Mouse (Mus musculus) neural tube, embryonic 11.5 days (tissue): ENCODE measurements around the gene Gstp2. TPM values are rescaled to one million over a fixed set of nuclear protein-coding genes. Genes with fewer than 3 reads are reported as not detected.

ENCODE experiments used
- ATAC-seq: fragments of 200-750 bp; cut with Nextera tagmentation; 2 replicates; pipeline ENCODE4 v1.8.0; 2017; ENCODE audit warnings: moderate number of reproducible peaks, mild to moderate bottlenecking, moderate TSS enrichment, moderate library complexity; ENCODE audit not compliant: insufficient read depth, low FRiP score, low TSS enrichment
- DNase-seq: peaks from one replicate; pipeline ENCODE4 v3.0.0-alpha.2; 2015; ENCODE audit warnings: low spot score
- H3K27ac ChIP-seq: fragments of 300-500 bp; sonication (generic); 2 replicates; pipeline ENCODE4 v1.5.1; 2014; ENCODE audit warnings: low read depth, mild to moderate bottlenecking, low read length
- H3K27me3 ChIP-seq: fragments of 300-500 bp; sonication (generic); 2 replicates; pipeline ENCODE4 v1.6.1; 2014; ENCODE audit warnings: mild to moderate bottlenecking, low read length, mixed read lengths; ENCODE audit not compliant: control insufficient read depth, insufficient read depth
- H3K36me3 ChIP-seq: fragments of 300-500 bp; sonication (generic); 2 replicates; pipeline ENCODE4 v1.6.1; 2014; ENCODE audit warnings: mild to moderate bottlenecking, low read length, moderate library complexity, mixed read lengths; ENCODE audit not compliant: control insufficient read depth, insufficient read depth
- H3K4me1 ChIP-seq: fragments of 300-500 bp; sonication (generic); 2 replicates; pipeline ENCODE4 v1.6.1; 2014; ENCODE audit warnings: low read length, mixed read lengths; ENCODE audit not compliant: control insufficient read depth, insufficient read depth
- H3K4me2 ChIP-seq: fragments of 300-500 bp; sonication (generic); 2 replicates; pipeline ENCODE4 v1.6.1; 2014; ENCODE audit warnings: low read depth, mild to moderate bottlenecking, moderate library complexity
- H3K4me3 ChIP-seq: fragments of 300-500 bp; sonication (generic); 2 replicates; pipeline ENCODE4 v1.5.1; 2014; ENCODE audit warnings: low read depth, low read length
- H3K9ac ChIP-seq: fragments of 300-500 bp; sonication (generic); 2 replicates; pipeline ENCODE4 v1.6.1; 2014; ENCODE audit warnings: mild to moderate bottlenecking, low read length
- H3K9me3 ChIP-seq: fragments of 300-500 bp; sonication (generic); 2 replicates; pipeline ENCODE4 v1.6.1; 2016; ENCODE audit warnings: low read length; ENCODE audit not compliant: control insufficient read depth
- WGBS: fragments of 180-500 bp; shearing (Covaris S2); extraction: QIAGEN DNeasy Blood & Tissue Kit; methylation state at CpG from one replicate; pipeline ENCODE4 v1.1.7; 2014; 5-methylcytosine and 5-hydroxymethylcytosine counted together
- polyA plus RNA-seq: library from polyadenylated mRNA; unstranded; fragments of >200 nt; fragmentation: Nextera tagmentation; extraction: Ambion mirVana; gene quantifications from 2 replicates; pipeline ENCODE4 v1.2.1, GENCODE M21; 2014

The Gstp2 gene
- polyA plus RNA-seq, 1 experiment from 2014 or later: 0.68 TPM

GRCm38 (mm10) chr19:3994932-3995331, 50.9 kb downstream of the Gstp2 start:
- H3K9me3 ChIP-seq: no peaks in the 10 kb centered on the region
- no peaks in the 10 kb centered on the region for H3K4me1 ChIP-seq
- H3K9ac ChIP-seq: no peak overlapping the region
- ATAC-seq (no peak), DNase-seq (no peak)
- H3K36me3 ChIP-seq: no peaks in the 10 kb centered on the region
- no peaks in the 10 kb centered on the region for H3K27me3 ChIP-seq
- H3K4me3 ChIP-seq: no peak overlapping the region
- H3K27ac ChIP-seq: no peak overlapping the region
- WGBS: 64% methylated on average over 6 of the region's 6 CpGs
- H3K4me2 ChIP-seq: no peak overlapping the region

DNA sequence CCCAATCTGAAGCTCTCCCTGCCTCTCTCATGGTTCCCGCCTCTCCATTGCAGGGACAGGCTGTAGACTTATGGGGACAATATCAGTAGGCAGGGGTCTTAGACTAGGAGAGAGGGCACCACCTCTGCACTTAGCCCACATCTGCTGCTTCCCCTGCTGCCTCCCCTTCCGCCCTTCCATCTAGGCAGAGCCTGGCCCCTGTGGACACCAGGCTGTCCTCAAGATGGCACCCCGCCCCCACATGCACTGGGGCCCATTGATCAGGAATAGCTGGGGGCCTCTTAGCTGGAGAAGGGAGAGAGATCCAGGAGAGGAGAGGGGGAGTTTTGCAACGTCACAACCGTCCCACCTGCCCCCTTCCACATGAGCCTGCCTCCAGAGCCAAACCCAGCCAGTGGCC, 53.4 kb downstream of the Gstp2 start, which contains the start of gene Tbx10:
Tbx10 (plus strand) TSS at position 337 of the 400 bp plus-strand sequence.
- Histone ChIP-seq H3K36me3 (no peaks in the 10 kb centered on the region), H3K27me3 (no peaks in the 10 kb centered on the region), H3K27ac (no peak within 1 kb of the TSS), H3K4me1 (no peaks in the 10 kb centered on the region), H3K9me3 (no peaks in the 10 kb centered on the region), H3K4me3 (no peak within 1 kb of the TSS), H3K4me2 (no peak within 1 kb of the TSS), H3K9ac (no peak within 1 kb of the TSS)
- no peak for ATAC-seq
- WGBS: 63% methylated on average over 5 of the region's 5 CpGs
- DNase-seq: no peak

- H3K9me3 ChIP-seq: no peaks in the 10 kb centered on the region
- no peak for DNase-seq
- H3K4me2 ChIP-seq: no peak overlapping the region
- H3K27me3 ChIP-seq: no peaks in the 10 kb centered on the region
- H3K4me1 ChIP-seq: no peaks in the 10 kb centered on the region
- no peak overlapping the region for H3K27ac ChIP-seq
- H3K4me3 ChIP-seq: no peak overlapping the region
- WGBS: 93% methylated on average over 3 of the region's 3 CpGs
- no peaks in the 10 kb centered on the region for H3K36me3 ChIP-seq
- ATAC-seq: no peak
- H3K9ac ChIP-seq: no peak overlapping the region
Measured at GRCm38 (mm10) chr19:3991966-3992365, 53.9 kb downstream of the Gstp2 start.

GRCm38 (mm10) chr19:3991562-3991961, 54.3 kb downstream of the Gstp2 start:
- no peak overlapping the region for H3K27ac ChIP-seq
- ATAC-seq: no peak
- WGBS: 95% methylated on average over 3 of the region's 3 CpGs
- no peaks in the 10 kb centered on the region for H3K27me3 ChIP-seq
- no peak overlapping the region for H3K4me3 ChIP-seq
- no peaks in the 10 kb centered on the region for H3K9me3 ChIP-seq
- no peak for DNase-seq
- no peak overlapping the region for H3K9ac ChIP-seq
- no peaks in the 10 kb centered on the region for H3K4me1 ChIP-seq
- H3K4me2 ChIP-seq: no peak overlapping the region
- H3K36me3 ChIP-seq: no peaks in the 10 kb centered on the region

DNA sequence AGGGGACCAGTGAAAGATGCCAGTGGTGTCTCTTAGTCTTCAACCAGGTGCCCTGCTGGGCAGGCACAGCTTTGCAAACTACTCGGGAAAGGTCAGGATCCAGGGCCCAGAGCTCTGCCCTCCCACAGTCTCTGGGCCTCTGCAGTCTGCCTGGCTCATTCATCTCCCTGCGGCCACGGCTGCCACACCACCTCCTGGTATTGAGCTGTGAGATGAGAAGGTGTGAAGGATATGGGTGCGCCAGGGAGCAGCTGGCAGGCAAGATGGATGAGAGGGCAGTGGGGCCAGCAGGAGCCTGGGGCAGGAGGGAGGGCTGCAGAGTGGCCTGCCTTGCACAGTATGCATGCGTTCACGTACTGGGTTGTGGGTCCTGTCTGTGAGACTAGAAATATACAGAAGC, 55.0 kb downstream of the Gstp2 start:
- Histone ChIP-seq H3K9me3 (no peaks in the 10 kb centered on the region), H3K27ac (no peak overlapping the region), H3K4me2 (no peak overlapping the region), H3K36me3 (no peaks in the 10 kb centered on the region), H3K27me3 (no peaks in the 10 kb centered on the region), H3K4me3 (no peak overlapping the region), H3K9ac (no peak overlapping the region), H3K4me1 (0 out of 2 replicates have a peak, but pooled peaks cover 2% of the 10 kb centered on the region)
- DNase-seq (no peak), ATAC-seq (no peak)
- 39% methylated on average over 6 of the region's 6 CpGs for WGBS

Other genes starting within 250 kb of the Gstp2 start
- gene Chka, start 194.2 kb downstream of the Gstp2 start, polyA plus RNA-seq: 54.4 and 59.5 TPM in 2 replicates
- gene Tcirg1, start 138.9 kb downstream of the Gstp2 start, polyA plus RNA-seq: 17.3 TPM in 2 replicates
- gene Ndufs8, start 133.2 kb downstream of the Gstp2 start, polyA plus RNA-seq: 258 and 266 TPM in 2 replicates
- gene Aldh3b1, start 116.2 kb downstream of the Gstp2 start, polyA plus RNA-seq: 0.65 and 0.73 TPM in 2 replicates
- 5.3 and 7.1 TPM in 2 replicates for gene Unc93b1, start 110.8 kb downstream of the Gstp2 start, polyA plus RNA-seq
- not detected in 2 replicates for gene Aldh3b3, start 87.4 kb downstream of the Gstp2 start, polyA plus RNA-seq
- 0.86 and 1.1 TPM in 2 replicates for gene Aldh3b2, start 73.7 kb downstream of the Gstp2 start, polyA plus RNA-seq
- 2.4 and 3.2 TPM in 2 replicates for gene Acy3, start 59.5 kb downstream of the Gstp2 start, polyA plus RNA-seq
- gene Tbx10, start 53.3 kb downstream of the Gstp2 start, polyA plus RNA-seq: 0.22 TPM in 1 of 2 replicates, not detected in the other
- gene Nudt8, start 45.4 kb downstream of the Gstp2 start, polyA plus RNA-seq: 20.6 and 20.8 TPM in 2 replicates
- gene Gm49405, start 45.4 kb downstream of the Gstp2 start, polyA plus RNA-seq: 1.8 and 1.9 TPM in 2 replicates
- 2.7 and 2.8 TPM in 2 replicates for gene Doc2g, start 42.7 kb downstream of the Gstp2 start, polyA plus RNA-seq
- gene Ndufv1, start 33.2 kb downstream of the Gstp2 start, polyA plus RNA-seq: 207 and 208 TPM in 2 replicates
- 361 TPM in 2 replicates for gene Gstp1, start 8.0 kb downstream of the Gstp2 start, polyA plus RNA-seq
- not detected in 2 replicates for gene Gstp3, start 13.5 kb upstream of the Gstp2 start, polyA plus RNA-seq
- not detected in 2 replicates for gene Cabp2, start 35.6 kb upstream of the Gstp2 start, polyA plus RNA-seq
- gene Cdk2ap2, start 51.2 kb upstream of the Gstp2 start, polyA plus RNA-seq: 81.3 and 86.7 TPM in 2 replicates
- gene Pitpnm1, start 54.0 kb upstream of the Gstp2 start, polyA plus RNA-seq: 9.9 and 13.1 TPM in 2 replicates
- 68.4 and 77.6 TPM in 2 replicates for gene Aip, start 79.8 kb upstream of the Gstp2 start, polyA plus RNA-seq
- gene Gpr152, start 93.8 kb upstream of the Gstp2 start, polyA plus RNA-seq: not detected in 2 replicates
- gene Cabp4, start 98.0 kb upstream of the Gstp2 start, polyA plus RNA-seq: 0.11 TPM in 1 of 2 replicates, not detected in the other
- 128 TPM in 2 replicates for gene Coro1b, start 102.6 kb upstream of the Gstp2 start, polyA plus RNA-seq
- gene Ptprcap, start 107.6 kb upstream of the Gstp2 start, polyA plus RNA-seq: 0.92 and 1.8 TPM in 2 replicates
- gene Rps6kb2, start 117.3 kb upstream of the Gstp2 start, polyA plus RNA-seq: 52.6 and 52.7 TPM in 2 replicates
- 2.9 and 3.8 TPM in 2 replicates for gene Carns1, start 129.5 kb upstream of the Gstp2 start, polyA plus RNA-seq
- 0.68 and 1.1 TPM in 2 replicates for gene Tbc1d10c, start 145.3 kb upstream of the Gstp2 start, polyA plus RNA-seq
- 928 and 939 TPM in 2 replicates for gene Ppp1ca, start 146.0 kb upstream of the Gstp2 start, polyA plus RNA-seq
- gene Rad9a, start 155.6 kb upstream of the Gstp2 start, polyA plus RNA-seq: 39.1 and 45.8 TPM in 2 replicates
- 0.81 and 1.7 TPM in 2 replicates for gene Clcf1, start 168.2 kb upstream of the Gstp2 start, polyA plus RNA-seq
- gene AC109138.7, start 168.3 kb upstream of the Gstp2 start, polyA plus RNA-seq: not detected in 2 replicates
- 14.7 and 15.2 TPM in 2 replicates for gene Pold4, start 185.9 kb upstream of the Gstp2 start, polyA plus RNA-seq
- gene Ssh3, start 223.2 kb upstream of the Gstp2 start, polyA plus RNA-seq: 2.3 and 3.6 TPM in 2 replicates
- 11.6 and 14.1 TPM in 2 replicates for gene Ankrd13d, start 237.1 kb upstream of the Gstp2 start, polyA plus RNA-seq